Mouse (Mus musculus) neural tube, postnatal 0 days (tissue): ENCODE data around the gene Dgkq. TPM values are rescaled to one million over a fixed set of nuclear protein-coding genes. Genes with fewer than 3 reads are reported as not detected.

Experiments
- polyA plus RNA-seq: library from polyadenylated mRNA; unstranded; fragments of >200 nt; fragmentation: Nextera tagmentation; extraction: Ambion mirVana; gene quantifications from 2 replicates; pipeline ENCODE4 v1.2.1, GENCODE M21; 2015

Dgkq gene
- polyA plus RNA-seq = 19.9 and 26.2 TPM in 2 replicates

DNA sequence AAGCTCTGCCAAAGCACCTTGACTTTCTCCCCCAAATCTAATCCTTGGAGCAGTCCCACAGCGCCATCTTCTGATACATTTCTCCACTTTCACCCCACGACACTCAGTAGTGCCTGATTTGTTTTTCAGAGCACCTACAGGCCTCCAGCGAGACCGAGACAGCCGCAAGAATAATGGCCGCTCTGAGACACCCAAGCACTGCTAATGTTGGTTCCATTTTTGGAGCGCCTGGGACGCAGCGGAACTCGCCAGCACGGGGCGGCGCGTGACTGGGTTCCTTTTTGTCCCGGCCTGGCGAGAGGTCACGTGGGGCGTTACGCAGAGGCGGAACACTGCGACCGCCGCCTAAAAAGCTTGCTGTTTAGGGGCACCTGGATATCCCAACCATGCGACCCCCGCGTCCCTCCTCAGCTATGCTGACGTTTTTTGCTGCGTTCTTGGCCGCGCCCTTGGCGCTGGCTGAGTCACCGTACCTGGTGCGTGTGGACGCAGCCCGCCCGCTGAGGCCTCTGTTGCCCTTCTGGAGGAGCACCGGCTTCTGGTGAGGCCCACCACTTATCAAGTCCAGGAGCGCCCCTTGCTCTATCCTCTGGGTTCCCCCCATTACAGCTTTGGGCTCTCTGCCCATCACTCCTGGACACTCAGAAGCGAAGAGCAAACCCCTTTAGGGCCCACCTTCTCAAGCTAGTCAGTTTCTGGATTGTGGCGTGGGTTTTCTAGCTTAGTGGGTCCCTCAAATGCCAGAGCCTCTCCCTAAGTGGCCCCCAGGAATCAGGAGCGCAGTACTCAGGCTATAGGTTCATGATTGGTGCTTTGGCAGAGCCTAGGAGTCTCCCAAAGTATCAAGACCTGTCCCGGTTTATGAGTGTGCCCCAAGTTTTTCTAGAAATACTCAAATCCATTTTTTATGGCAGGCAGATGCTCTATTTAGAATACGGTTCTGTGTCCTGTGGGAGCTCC is at the start of gene Dgkq:
TSS of gene Dgkq (minus strand) at position 696 of the 960 bp plus-strand sequence.

DNA sequence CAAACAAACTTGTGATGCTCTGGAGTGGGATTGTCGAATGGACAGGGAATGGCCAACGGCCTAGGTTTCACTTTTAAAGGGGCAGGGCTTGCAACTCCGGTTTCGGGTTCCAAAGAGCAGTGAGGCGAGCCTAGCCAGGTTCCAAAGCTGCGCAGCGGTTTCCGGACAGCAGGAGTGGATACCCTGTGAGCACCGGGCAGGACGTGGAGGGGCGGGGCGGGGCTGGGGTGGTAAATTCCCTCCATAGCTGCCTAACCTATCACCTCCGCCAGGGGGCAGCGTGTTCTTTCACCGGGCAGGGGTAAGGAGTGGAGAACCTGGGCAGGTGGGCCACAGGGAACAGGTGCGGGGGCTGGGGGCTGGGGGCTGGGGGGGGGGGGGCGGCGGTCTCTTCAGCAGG is 22.8 kb upstream of the Dgkq start, which contains the start of gene Fgfrl1:
TSS of gene Fgfrl1 (plus strand) at position 112 of the 400 bp plus-strand sequence.

DNA sequence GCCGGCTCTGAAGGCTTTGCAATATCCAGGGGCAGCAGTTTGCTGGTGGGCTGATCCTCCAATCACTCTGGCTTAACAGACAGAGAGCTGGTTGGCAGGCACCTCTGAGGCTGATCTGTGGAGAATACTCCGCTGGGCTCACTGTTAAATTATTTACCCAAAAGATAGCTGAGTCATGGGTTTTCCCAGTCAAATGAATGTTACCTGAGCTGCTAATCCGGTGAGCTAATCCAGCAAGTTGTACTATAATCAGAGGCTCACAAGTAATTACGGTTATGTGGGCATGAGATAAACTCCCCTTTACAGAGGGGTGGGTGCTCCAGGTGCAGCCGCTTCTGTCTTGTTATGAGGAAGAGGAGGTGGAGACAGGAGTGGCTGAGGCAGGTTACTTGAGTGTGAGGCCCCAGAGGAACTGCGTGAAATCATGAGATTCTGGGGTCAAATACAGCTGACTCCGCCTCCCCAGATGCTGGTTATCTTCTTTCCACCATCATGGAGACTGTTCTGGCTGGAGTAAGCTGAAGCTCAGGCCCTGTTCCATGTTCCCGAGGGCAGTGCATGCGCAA is 5.9 kb upstream of the Dgkq start, which contains the start of gene Slc26a1:
TSS of gene Slc26a1 (minus strand) at position 319 of the 566 bp plus-strand sequence.

DNA sequence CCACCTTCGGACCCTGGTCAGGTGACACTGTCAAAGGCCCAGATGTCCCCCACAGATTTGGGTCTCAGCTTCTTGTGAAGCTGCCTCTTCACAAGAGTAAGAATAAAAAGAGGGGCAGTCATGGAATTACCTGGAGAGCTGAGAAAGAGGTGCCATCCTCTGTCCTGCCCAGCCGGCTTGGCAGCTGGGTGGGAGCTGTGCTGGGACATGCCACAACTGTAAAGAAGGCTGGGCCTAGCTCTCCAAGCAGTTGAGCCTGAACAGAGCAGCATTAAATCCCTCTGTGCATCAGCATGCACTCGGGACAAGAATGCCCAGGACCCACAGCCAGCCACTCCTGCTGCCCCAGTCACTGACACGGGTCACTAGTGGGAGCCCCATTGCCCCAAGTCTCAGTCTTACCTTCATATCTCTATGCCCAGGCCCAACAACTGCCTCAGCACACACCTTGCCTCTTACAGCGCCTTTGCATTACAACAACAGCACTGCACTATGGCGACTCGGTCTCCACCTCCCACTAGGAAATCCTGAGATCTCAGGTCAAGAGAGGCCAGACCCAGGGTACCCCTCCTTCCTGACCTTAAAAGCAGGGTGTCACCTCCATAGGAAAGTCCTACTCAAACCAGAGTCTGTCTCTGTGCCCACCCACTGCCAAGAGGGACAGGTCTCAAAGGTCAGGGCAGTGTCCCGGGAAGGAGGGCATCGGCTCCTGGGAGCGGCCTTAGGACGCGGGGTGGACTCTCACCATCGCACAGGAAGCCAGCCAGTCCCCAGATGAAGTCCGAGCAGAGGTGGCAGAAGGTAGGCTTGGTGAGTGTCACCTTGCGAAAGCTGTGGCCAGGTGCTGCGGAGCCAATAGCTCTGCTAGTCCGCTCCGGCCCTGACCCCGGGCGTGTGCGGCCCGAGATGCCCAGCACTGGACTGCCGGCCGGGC is 9.5 kb downstream of the Dgkq start, which contains the start of gene Idua:
TSS of gene Idua (plus strand) at position 634 of the 934 bp plus-strand sequence.

DNA sequence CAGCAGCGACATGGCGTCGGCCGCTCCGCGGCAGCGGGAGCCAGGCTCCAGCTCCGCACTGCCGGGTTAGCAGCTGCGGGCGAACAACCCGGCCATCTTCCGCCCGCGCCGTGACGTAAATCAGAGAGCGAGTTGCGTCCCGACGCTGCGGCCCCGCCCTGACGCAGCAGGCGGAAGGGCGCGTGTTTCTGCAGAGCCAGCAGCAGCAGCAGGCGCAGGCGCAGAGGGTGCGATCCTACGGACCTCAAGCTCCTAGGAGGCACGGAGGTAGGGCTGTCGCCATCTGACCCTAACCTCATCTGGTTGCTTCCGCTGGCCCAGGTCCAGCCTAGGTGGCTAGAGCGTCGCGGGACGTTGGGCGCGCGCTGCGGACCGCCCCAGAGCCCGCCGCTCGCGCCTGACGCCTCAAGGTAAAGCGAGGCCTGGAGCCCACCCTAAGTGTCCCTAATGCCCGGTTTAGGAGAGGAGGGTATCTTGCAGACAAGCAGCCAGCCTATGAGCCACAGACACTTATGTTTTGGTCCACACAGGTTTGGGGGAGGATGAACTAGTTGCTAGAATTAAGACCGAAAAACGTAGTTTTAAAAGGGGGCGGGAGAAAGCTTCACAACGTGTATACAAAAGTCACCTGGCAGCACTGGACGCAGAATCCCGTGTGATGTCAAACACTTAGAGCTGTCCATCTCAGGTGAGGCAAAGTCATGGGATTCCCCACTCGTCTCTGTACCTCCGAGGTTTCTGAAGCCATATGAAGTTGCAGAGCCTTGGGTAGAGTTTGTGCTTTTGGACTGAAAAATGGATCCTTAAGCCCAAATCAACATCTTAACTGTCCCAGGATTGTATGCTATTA is 39.6 kb downstream of the Dgkq start, which contains the start of the genes Gak and Tmem175:
TSS of gene Gak (minus strand) at position 122 of the 850 bp plus-strand sequence.
TSS of gene Tmem175 (plus strand) at position 137 of the 850 bp plus-strand sequence.

Other genes starting within 250 kb of the Dgkq start
- 608 and 702 TPM in 2 replicates for gene Atp5k, start 235.2 kb downstream of the Dgkq start, polyA plus RNA-seq
- 0.09 TPM in 2 replicates for gene Mfsd7a, start 220.8 kb downstream of the Dgkq start, polyA plus RNA-seq
- 13.3 and 14.5 TPM in 2 replicates for gene Pcgf3, start 208.4 kb downstream of the Dgkq start, polyA plus RNA-seq
- 402 and 444 TPM in 2 replicates for gene Cplx1, start 119.6 kb downstream of the Dgkq start, polyA plus RNA-seq
- 35.2 and 41.6 TPM in 2 replicates for gene Gak, start 39.9 kb downstream of the Dgkq start, polyA plus RNA-seq
- 36.6 and 37.7 TPM in 2 replicates for gene Tmem175, start 39.9 kb downstream of the Dgkq start, polyA plus RNA-seq
- gene Idua, start 9.3 kb downstream of the Dgkq start, polyA plus RNA-seq = 9.2 and 10.1 TPM in 2 replicates
- 3.3 and 3.5 TPM in 2 replicates for gene Slc26a1, start 5.9 kb upstream of the Dgkq start, polyA plus RNA-seq
- 19.9 and 23.5 TPM in 2 replicates for gene Fgfrl1, start 22.7 kb upstream of the Dgkq start, polyA plus RNA-seq
- 0.26 TPM in 1 of 2 replicates, not detected in the other for gene Rnf212, start 105.3 kb upstream of the Dgkq start, polyA plus RNA-seq
- gene Tmed11, start 125.7 kb upstream of the Dgkq start, polyA plus RNA-seq = not detected in 2 replicates
- gene Vmn2r8, start 139.2 kb upstream of the Dgkq start, polyA plus RNA-seq = not detected in 2 replicates
- not detected in 2 replicates for gene Vmn2r9, start 182.9 kb upstream of the Dgkq start, polyA plus RNA-seq